Mouse (Mus musculus) heart, postnatal 36 days (tissue): ENCODE measurements at regions not wholly inside any gene's neighbourhood (a gene's known extent, or its start where the extent isn't known, plus 50 kb on each side); places are given as distances from the start of the nearest gene placed in this dataset.

Experiments
- DNase-seq, 2 experiments: peaks; one replicate each; pipeline ENCODE4 v3.0.0; 2021 to 2022
- intact Hi-C: fragments of 180-260 bp; cut with DNase I; formaldehyde crosslinking; loops from one replicate; pipeline ENCODE4 v1.15.1; 2025

DNA sequence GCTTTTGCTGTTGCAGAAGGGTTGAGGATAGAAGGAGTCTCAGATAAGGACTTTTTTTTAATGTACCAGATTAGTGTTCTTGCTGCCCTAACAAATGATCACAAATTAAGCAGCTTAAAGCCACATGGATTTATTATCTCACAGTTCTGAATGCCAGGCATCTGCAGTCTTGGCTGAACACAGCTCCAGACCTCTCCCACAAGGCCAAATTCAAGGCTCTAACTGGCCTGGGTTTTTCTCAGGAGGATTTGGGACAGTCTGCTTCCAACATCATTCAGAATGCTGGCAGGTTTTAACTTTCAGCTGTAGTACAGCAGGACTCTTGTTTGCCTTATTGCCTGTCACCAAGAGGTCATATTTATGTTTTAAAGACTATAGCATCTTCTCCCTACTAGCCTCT, 329.7 kb upstream of the Chrm2 start:
- intact Hi-C loops = no loop called here

DNA sequence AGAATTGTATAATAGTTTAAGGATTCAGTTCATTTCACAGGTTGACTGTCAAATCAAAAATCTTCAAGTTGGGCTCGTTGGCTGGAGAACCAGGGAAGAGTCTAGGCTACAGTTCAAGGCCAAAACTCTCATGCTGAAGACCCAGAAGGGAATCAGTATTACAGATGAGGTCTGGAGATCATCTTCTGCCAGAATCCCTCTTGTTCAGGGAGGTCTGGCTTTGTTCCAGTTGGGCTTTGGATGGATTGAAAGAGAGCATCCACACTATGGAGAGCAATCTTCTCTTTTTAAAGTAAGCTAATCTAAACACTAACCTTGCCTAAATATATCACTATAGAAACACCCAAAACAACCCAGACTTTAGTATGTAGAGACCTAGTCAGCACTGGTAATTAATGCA, 327.5 kb upstream of the Chrm2 start:
- DNase-seq = no peak
- intact Hi-C loops = no loop called here

More for the DNA sequence above, 329.7 kb upstream of the Chrm2 start:
- DNase-seq = no peak

DNA sequence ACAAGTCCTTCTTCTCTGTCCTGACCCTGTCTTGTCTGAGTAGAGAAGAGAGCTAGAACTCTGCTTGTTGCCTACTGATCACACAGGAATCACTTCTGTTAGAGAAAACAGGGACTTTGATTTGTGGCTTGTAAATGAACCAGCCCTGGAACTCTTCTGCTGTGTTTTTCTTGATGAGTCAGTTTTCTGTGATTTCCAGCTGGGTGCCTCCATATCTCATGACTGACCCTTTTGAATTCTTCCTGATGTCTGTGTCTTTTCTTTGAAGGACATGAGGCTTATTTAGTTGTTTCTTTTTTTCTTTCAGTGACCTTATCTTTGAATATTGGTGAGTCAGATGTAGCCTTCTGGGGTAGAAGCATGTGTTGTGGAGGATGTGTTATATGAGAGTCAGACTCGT, 323.0 kb upstream of the Chrm2 start:
- no peak for DNase-seq
- intact Hi-C loops = no loop called here

DNA sequence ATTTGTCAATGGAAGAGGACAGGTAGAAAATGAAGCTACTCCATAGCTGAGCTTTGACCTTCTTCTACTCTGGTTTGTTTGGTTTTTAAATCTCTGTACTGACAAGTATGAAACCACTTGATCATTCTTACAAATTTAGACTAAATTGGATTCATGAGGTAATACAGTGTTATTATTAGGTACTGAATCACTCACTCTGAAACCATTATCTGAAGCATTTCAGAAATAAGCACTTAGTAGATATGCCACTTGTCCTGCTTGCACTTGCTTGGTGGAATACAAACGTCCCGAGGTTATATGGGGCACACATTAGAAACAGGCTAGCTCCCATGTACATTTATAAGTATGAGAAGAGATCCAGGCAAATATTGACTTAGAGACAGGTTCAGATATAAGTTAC, 319.2 kb upstream of the Chrm2 start:
- intact Hi-C loops = no loop called here

DNA sequence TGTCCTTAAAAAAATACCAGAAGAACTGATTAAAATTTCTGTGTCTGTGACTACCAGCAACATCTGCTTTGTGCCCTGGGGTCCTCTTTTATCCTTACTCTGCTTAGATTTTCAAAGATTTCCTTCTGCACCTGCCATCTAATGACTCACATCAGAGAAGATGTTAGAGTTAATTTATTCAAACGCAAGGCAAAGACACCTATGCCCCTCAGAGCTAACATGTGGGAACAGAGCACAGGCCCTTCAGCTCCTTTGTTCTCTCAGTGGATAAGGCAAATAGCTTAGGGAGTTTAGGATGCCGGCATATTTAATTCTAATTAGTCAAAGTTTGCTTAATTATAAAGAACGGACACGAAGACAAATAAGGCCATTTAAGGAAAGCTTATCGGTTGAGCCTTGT, 308.3 kb upstream of the Chrm2 start:
- intact Hi-C loops = no loop called here
- DNase-seq = no peak

More for the DNA sequence above, 319.2 kb upstream of the Chrm2 start:
- no peak for DNase-seq

DNA sequence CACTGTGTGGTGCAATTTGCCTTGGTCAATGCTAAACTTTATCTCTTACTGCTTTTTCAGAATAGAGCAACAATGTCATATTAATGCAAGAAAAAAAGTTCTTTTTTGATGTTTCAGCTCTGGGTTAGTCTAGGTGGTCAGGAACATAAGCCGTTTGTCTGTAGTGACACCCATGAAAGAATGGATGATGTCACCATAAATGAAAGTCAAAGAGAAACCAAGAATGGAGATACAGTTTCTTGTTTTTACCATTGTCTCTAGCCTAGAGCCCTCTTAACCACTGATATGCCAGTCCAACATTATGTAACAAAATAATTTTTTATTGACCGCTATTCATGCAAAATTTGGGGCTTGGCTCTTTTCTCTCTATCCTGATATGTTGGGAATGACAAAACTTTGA, 294.3 kb upstream of the Chrm2 start:
- no peak for DNase-seq
- intact Hi-C loops = no loop called here

DNA sequence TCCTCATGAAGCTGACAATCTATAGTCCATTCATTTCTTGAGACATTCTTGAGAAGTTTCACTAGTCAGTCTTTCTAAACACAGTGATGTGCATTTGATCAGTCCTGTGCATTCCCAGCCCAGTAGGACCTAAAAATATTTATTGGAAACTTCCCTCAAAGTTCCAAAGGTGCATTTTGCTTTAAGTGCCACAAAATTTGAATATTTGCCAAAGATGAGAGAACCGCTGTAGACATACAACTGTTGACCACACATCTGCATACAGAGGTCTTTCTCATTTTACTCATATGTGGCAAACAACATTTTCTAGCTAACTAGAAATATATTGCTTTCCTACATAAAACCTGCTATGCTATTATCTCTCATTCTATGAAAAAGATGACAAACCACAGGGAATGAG, 293.8 kb upstream of the Chrm2 start:
- no peak for DNase-seq
- intact Hi-C loops = no loop called here

DNA sequence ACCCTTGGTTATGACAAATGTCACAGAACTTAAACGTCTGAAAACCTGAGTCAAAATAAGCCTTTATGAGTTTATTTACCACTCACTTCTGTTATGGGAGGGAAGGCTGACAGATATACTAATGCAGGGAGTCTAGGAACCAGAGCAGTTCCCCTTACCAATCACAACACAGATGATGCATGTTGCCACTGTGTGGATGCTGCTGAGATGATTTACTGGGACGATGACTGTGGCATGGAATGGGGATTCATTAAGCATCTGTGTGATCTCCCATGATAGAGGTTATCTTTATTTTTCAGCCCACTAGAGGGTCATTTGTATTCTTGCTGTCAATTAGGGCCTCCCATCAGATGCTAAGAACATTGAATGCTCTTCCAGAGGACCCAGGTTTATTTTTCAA, 290.5 kb upstream of the Chrm2 start:
- intact Hi-C loops = no loop called here
- no peak for DNase-seq

DNA sequence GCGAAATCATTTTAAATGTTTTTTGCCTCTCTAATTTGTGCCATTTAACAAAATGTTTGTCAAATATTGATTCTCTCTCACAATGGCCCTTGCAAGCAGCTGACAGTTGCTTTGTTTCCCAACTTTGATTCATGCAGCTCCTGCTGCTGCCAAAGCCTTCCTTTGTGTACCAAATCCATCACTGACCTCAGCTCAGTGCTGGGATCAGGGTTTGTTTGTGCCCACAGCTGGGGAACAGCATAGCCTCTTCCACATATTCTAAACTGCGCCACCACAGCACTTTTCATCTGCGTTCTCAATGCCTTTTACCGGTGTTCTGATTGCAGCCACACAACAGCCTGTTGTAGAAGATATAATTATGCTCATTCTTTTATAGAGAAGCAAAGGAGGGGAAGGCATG, 289.7 kb upstream of the Chrm2 start:
- no peak for DNase-seq
- intact Hi-C loops = no loop called here

DNA sequence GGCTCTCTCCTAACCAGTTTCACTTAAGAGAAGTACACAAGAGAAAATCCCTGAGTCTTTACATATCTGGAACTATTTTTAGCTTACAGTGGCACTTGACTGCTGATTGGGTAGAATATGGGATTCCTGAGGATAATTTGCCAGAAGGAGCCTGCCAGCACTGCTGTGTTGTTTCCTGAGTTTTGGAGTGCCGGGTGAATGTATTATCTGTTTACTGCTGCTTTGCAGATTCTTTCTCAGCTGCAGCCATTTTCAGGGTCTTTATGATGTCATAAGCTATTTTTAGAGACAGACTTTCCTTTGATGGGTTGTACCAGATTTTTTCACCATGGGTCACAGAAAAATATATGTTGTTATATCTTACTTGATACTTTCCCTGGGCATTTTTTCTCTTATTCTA, 279.1 kb upstream of the Chrm2 start:
- DNase-seq = peak in 1 of 2 experiments; percentile 2
- intact Hi-C loops = no loop called here

DNA sequence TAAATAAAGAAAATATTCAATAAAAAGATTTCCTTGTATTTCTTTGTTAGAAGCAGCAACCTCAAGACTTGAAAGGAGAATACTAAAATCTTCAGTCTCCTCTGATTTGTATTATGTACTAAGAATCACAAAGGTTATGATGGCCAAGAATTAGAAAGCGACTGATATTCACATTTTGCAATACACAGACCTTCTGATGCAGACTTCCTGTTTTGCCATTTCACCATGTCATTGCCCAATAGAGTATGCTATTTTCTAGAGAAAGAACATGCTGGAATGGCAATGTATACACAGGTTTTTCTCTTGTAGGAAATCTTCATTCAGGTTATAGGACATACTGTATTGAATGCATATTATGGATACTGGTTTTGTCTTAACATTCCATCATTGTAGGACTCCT, 250.7 kb upstream of the Chrm2 start:
- DNase-seq = no peak
- intact Hi-C loops = no loop called here

DNA sequence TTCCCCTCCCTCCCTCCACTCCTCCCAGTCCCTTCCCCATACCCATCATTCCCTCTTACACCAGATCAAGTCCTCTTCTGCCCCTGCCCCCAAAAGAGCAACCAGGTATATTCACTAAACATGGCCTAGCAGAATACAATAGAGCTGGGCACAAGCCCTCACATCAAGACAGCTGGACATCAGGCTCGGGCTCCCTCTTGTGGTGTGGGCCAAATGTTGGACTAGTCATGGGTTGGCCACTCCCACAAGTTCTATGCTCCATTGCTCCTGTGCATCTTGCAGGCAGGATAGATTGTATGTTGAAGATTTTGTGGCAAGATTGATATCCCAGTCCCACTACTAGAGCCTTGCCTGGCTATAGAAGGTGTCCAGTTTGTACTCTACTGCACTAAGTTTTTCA, 240.6 kb upstream of the Chrm2 start:
- intact Hi-C loops = no loop called here
- no peak for DNase-seq

DNA sequence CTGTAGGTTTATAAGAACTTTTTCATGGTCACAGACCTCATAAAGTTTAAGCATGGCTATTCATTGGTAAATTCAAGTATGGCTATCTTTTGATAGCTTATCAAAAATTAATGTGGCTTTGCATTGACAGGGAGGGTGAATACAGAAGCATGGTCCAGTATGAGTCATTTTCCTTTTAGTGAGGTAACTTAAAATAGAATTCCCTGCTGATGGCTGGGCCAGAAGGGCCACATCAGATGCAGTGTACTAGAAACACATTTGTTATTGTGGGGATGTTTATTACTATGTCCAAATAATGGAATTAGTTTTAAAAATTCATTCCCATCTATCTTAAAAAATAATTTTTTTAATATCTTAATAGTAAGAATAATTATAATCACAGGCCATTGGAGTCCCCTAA, 213.4 kb upstream of the Chrm2 start:
- no peak for DNase-seq
- intact Hi-C loops = no loop called here

DNA sequence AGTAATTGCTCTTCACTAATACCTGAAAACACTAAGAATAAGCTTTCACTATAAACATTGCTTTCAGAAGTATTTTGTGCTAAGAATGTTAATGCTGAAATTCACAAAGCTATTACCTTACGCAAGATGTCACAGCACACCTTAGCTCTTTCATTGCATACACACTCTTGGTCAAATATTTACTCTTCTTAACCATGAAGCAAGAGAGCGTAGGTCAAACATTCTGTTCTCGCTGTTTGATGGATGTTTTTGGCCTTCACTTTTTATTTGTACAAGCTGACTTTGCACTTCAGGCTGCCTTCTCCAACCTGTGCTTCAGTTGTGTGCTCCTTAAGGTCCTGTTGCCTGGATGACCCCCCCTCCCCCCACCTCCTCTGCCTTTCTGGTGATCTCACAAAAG, 212.8 kb upstream of the Chrm2 start:
- DNase-seq = no peak
- intact Hi-C loops = no loop called here

DNA sequence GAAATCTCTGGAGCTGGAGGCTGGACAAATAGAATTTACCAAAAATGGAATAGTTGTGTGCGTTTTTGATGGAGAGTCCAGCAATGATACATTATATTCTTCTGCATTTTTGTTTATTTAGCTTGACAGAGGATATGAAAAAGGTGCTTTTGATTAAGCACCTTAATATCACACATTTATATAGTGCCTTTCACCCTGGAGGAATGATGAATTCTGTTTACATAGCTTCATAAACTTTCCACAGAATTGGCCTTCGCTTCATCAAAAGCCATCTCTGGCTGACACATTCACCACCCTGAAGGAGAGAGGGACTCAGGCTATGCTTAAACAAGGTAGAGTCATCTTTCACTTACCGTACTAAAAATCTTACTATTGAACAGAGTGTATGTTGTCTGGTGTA, 208.0 kb upstream of the Chrm2 start:
- intact Hi-C loops = no loop called here
- DNase-seq = no peak

DNA sequence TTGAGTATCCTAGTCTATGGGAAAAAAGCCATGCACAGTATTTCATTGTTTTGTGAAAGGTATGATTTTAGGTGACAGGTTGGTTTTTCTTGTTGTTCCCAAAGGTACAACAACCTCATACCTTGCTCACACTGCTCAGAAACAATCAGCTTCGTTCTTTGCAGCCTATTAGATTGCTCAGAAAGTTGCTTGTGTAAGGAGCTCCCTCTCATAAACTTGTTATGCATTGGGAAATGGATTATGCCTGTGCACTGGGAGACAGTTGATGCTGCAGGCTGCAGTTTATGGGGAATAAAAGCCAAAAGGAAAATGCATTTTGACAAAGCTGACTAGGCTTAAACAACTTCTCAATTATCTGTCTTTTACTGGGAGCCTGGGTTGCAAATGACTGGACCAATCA, 205.2 kb upstream of the Chrm2 start:
- intact Hi-C loops = no loop called here

DNA sequence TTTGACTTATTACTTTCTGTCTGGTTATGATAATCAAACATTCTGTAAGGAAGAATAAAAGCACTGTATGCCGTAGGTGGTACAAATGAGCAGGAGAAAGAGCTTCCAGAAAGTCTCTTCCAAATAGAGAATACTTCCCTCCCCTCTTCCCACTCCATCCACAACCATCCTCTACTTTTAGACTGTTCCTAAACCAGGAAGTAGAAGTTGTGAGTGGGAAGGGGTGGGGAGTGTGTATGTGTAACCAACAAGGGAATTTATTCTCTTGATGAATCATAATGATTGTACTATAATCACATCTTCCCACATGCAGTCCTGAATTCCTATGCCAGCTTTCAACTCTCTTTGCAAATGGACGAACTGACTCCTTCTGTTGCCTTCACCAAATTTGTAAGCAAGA, 181.2 kb upstream of the Chrm2 start:
- DNase-seq = no peak
- intact Hi-C loops = no loop called here

More for the DNA sequence above, 205.2 kb upstream of the Chrm2 start:
- DNase-seq = no peak

DNA sequence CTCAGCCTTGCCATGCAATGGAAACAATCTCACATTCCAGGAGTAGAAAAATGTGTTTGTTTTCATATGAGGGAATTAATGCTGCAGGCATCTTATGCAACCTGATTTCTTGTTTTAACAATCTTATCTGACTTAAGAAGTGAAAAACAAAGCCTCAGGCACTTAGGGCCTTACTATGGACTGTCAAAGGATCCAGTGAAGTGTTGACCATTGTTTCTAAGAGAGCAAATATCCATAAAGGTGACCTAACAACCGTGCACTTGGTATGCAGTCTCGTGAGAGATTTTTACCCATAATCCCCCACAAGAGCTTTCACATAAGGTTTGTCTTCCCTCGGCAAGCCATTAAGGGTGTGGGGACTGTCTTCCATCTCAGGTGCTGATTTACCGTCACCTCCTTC, 166.6 kb upstream of the Chrm2 start:
- no peak for DNase-seq
- intact Hi-C loops = no loop called here

DNA sequence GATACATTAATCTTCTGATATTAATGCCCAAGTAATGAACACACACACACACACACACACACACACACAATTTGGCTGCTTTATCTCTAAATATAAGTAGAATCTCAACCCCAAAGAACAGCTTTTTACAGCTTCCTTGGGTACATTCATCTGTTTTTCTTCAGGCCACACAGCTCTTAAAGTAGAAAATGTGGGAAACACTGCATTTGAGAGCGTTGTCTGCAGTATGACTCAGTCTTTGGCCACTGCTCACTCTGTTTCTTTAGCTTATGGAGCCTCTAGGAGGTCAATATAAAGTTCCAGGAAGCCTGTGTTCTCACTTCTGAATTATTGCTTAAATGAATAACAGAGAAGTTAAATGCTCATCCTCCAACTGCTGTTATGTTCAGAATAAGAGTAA, 153.4 kb upstream of the Chrm2 start:
- DNase-seq = no peak
- intact Hi-C loops = no loop called here

DNA sequence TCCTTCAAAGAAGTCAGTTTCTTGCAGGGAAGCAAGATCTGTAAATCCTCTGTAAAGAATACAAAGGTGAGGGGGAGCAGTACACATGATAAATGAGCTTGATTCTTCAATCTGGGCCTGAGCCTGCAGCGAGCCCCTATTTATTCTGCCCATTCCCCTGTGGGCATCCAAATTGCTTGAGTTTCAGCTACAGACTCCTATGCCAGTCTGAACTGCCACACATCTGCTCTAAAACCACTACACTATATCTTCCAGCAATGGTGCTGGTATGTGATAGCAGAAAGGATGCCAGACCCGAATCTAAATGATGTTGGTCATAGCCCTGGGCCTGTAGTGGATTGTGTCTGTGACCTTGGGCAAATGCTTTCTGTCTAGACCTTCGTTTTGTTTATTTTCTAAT, 140.9 kb upstream of the Chrm2 start:
- intact Hi-C loops = loop anchor here (5.0 to 10.0 kb wide), 2 partner anchors 240 to 658 kb away; no protein-coding TSS in a partner anchor
- DNase-seq = no peak

DNA sequence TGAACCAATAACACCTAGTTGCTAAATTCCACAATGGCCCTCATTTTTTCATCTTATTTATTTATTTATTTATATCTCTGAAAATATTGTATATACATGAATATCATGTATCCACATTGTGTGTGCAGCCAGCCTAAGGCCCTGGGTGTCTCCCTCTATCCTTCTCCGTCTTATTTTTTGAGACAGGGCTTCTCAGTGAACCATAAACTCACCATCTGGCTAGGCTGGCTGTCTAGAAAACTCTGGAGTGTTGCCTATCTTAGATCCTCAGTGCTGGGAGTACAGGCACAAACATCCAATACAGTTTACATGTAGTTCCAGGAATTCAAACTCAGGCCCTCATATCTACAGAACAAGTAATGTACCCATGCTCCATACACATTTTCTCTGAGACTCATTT, 139.7 kb upstream of the Chrm2 start:
- intact Hi-C loops = loop anchor here (5.0 to 10.0 kb wide), 2 partner anchors 241 to 657 kb away; no protein-coding TSS in a partner anchor
- DNase-seq = no peak

DNA sequence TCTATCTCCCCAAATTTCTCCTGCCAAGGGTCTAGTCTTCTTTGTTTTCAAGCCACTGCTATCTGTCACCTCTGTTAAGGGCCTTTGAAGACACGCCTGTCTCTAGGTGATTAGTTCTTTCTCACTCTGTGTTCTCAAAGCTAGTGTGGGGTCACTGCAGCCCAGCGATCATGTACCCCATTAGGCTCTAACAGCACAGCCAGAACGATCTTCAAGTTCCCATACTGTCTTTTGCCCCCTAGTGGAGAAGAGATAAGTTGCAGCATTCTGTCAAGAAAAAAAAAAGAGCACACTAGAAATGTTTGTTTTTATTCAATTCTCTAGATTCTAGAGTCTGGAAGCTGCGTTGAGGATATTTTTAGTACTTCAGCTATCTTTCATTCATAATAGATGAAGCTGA, 138.8 kb upstream of the Chrm2 start:
- intact Hi-C loops = loop anchor here (5.0 to 10.0 kb wide), 2 partner anchors 242 to 656 kb away; no protein-coding TSS in a partner anchor
- no peak for DNase-seq

DNA sequence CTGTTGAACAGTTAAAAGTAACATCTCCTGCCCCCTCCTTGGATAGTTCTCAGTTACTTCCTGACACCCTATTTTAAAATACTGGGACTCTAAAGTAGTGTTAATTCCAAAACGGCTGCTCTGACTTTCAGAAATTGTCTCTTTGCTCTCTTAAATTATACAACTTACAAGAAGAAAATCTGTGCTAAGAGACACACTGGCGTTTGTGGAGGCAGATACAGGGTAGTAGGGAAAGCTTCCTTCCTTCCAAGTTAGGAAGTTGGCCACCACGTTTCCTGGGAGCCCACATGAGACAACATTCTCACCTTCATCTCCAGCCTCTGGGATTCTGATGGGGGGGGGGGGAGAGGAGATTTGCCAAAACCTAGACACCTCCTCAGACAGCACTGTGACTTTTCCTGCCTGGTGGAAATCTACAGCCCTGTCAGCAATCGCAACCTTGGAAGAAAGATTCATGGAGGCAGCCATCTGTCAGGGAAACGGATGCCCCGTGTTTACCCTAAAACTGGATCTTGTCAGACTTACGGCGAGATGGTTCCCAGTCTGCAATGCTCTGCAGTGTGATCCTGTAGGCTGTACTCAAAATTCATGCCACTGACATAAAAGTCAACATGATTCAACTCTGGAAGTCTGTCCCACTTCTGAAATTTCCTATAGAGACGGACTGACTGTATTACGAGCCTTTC, 121.0 kb upstream of the Chrm2 start:
- no peak for DNase-seq
- intact Hi-C loops = no loop called here
